31 mouse cellular contexts compared by ENCODE assay signal in genomic region chr17:56768941-56769340, GRCm38 (mm10). TPM values are rescaled to one million over a fixed set of nuclear protein-coding genes. Genes with fewer than 3 reads are reported as not detected.
"Had no signal": no experiment of that assay in that cellular context is flagged by ENCODE, and none has a peak within 500 bp of the region (broad histone marks: within the 10 kb centered on the region; RNA-seq: fewer than 3 reads in every experiment).

No protein-coding gene starts in this region.

- H3K27me3 ChIP-seq: limb, embryonic 12.5 days; limb, embryonic 13.5 days; limb, embryonic 15.5 days; liver, embryonic 12.5 days; liver, embryonic 13.5 days; liver, embryonic 15.5 days; lung, embryonic 15.5 days; midbrain, embryonic 12.5 days; midbrain, embryonic 13.5 days; midbrain, embryonic 15.5 days had no signal

- H3K27ac ChIP-seq: limb, embryonic 10.5 days; limb, embryonic 12.5 days; limb, embryonic 13.5 days; limb, embryonic 15.5 days; liver, embryonic 12.5 days; liver, embryonic 13.5 days; liver, embryonic 14.5 days; liver, embryonic 15.5 days; lung, embryonic 15.5 days; macrophage; midbrain, embryonic 10.5 days; midbrain, embryonic 12.5 days; midbrain, embryonic 13.5 days; midbrain, embryonic 15.5 days had no signal

- H3K9me3 ChIP-seq: limb, embryonic 10.5 days; limb, embryonic 12.5 days; limb, embryonic 13.5 days; limb, embryonic 15.5 days; liver, embryonic 12.5 days; liver, embryonic 13.5 days; liver, embryonic 15.5 days; lung, embryonic 15.5 days; megakaryocyte, embryonic 14.5 days; midbrain, embryonic 10.5 days; midbrain, embryonic 12.5 days; midbrain, embryonic 13.5 days; midbrain, embryonic 15.5 days had no signal

- H3K4me3 ChIP-seq: limb, embryonic 10.5 days; limb, embryonic 12.5 days; limb, embryonic 13.5 days; limb, embryonic 15.5 days; liver, embryonic 12.5 days; liver, embryonic 13.5 days; liver, embryonic 15.5 days; lung, embryonic 15.5 days; midbrain, embryonic 10.5 days; midbrain, embryonic 12.5 days; midbrain, embryonic 13.5 days; midbrain, embryonic 15.5 days; myocyte had no signal

- DNase-seq: left cerebral cortex, postnatal 4 days; liver; liver, embryonic 13.5 days; liver, postnatal 0 days; lung, adult 18-20 months; lung, adult 2 months; lung, embryonic 14.5 days; lung, postnatal 10 days; lung, postnatal 14 days; lung, postnatal 36 days; lung, postnatal 4 days; midbrain, embryonic 14.5 days had no signal

RNA-seq across cellular contexts. Expression of gene Prr22, which starts 1.1 kb away (rescaled TPM):
- polyA plus RNA-seq: macrophage had no signal

RNA-seq across cellular contexts. Expression of gene Nrtn, which starts 11.6 kb away (rescaled TPM):
- total RNA-seq: megakaryocyte progenitor cell, adult 5-6 weeks; megakaryocyte, adult 5-6 weeks; megakaryocyte-erythroid progenitor cell, adult 5-6 weeks; monocyte, adult 5-6 weeks had no signal
- polyA plus RNA-seq: macrophage had no signal
